ENCODE assay signal across 8 mouse cellular contexts in genomic region chr19:3685611-3686214, GRCm38 (mm10). TPM values are rescaled to one million over a fixed set of nuclear protein-coding genes. Genes with fewer than 3 reads are reported as not detected.
DNase-seq lines count a peak whose midpoint lies in the region; ATAC-seq and TF ChIP-seq lines count a peak whose summit lies in the region.

No protein-coding gene starts in this region.

- H3K4me1 ChIP-seq in embryonic facial prominence, embryonic 13.5 days = peaks cover 58% of the 10 kb centered on the region
- H3K4me1 ChIP-seq in liver, embryonic 14.5 days (replicated peaks; ENCODE audit: control insufficient read depth in 2 of 2, insufficient read depth in 2 of 2, low read length in 1 of 2) = peaks cover 0 to 20% of the 10 kb centered on the region in 2 experiments; a peak in 3 of 4 replicates
- H3K4me1 ChIP-seq in neural tube, embryonic 13.5 days (replicated peaks) = peaks cover 46% of the 10 kb centered on the region

- no peak for TF ChIP-seq EP300 in liver, embryonic 14.5 days (IDR thresholded peaks at IDR 0.05; ENCODE audit: low read depth)

- H3K27ac ChIP-seq in embryonic facial prominence, embryonic 13.5 days = peak overlapping the region; percentile 92
- no peak overlapping the region for H3K27ac ChIP-seq in liver, embryonic 14.5 days
- peak overlapping the region; percentile 49 for H3K27ac ChIP-seq in neural tube, embryonic 13.5 days (replicated peaks)

- no peaks in the 10 kb centered on the region for H3K9me3 ChIP-seq in embryonic facial prominence, embryonic 13.5 days
- no peaks in the 10 kb centered on the region for H3K9me3 ChIP-seq in liver, embryonic 14.5 days (ENCODE audit: control insufficient read depth, low read length)
- no peaks in the 10 kb centered on the region for H3K9me3 ChIP-seq in neural tube, embryonic 13.5 days

- H3K9ac ChIP-seq in embryonic facial prominence, embryonic 13.5 days = peak overlapping the region; percentile 99
- peak overlapping the region; percentile 53 for H3K9ac ChIP-seq in liver, embryonic 14.5 days (replicated peaks)
- peak overlapping the region; percentile 85 for H3K9ac ChIP-seq in neural tube, embryonic 13.5 days

- peak overlapping the region; percentile 96 for H3K4me3 ChIP-seq in embryonic facial prominence, embryonic 13.5 days
- H3K4me3 ChIP-seq in liver, embryonic 14.5 days (ENCODE audit: insufficient read depth in 1 of 2, low read depth in 2 of 2, low read length in 2 of 2) = peak overlapping the region; percentile 27 to 66
- peak overlapping the region; percentile 81 for H3K4me3 ChIP-seq in neural tube, embryonic 13.5 days

- no peaks in the 10 kb centered on the region for H3K27me3 ChIP-seq in embryonic facial prominence, embryonic 13.5 days
- peaks cover 10% of the 10 kb centered on the region for H3K27me3 ChIP-seq in liver, embryonic 14.5 days (ENCODE audit: control insufficient read depth, insufficient read depth, low read length)
- H3K27me3 ChIP-seq in neural tube, embryonic 13.5 days = peaks cover 29% of the 10 kb centered on the region

- peak overlapping the region; percentile 97 for H3K4me2 ChIP-seq in embryonic facial prominence, embryonic 13.5 days
- peak overlapping the region; percentile 76 for H3K4me2 ChIP-seq in liver, embryonic 14.5 days (ENCODE audit: low read depth)
- peak overlapping the region; percentile 98 for H3K4me2 ChIP-seq in neural tube, embryonic 13.5 days

- DNase-seq in right cerebral cortex, postnatal 14 days = peak; percentile 28
- no peak for DNase-seq in right cerebral cortex, postnatal 4 days
- peak; percentile 59 for DNase-seq in heart, postnatal 4 days
- DNase-seq in liver, embryonic 14.5 days (ENCODE audit: low read depth in 3 of 3, low spot score in 3 of 3) = no peak
- no peak for DNase-seq in layer of hippocampus, adult 8-10 months (ENCODE audit: low spot score in 2 of 2)
- no peak for DNase-seq in thymus, postnatal 0 days (ENCODE audit: low spot score)

- under 1% methylated on average over 45 of the region's 45 CpGs for WGBS in embryonic facial prominence, embryonic 13.5 days
- WGBS in liver, embryonic 14.5 days (ENCODE audit: insufficient replicate concordance) = under 1% methylated on average over 45 of the region's 45 CpGs
- under 1% methylated on average over 39 of the region's 45 CpGs for WGBS in neural tube, embryonic 13.5 days

- no peaks in the 10 kb centered on the region for H3K36me3 ChIP-seq in embryonic facial prominence, embryonic 13.5 days
- H3K36me3 ChIP-seq in liver, embryonic 14.5 days (replicated peaks; ENCODE audit: control insufficient read depth, insufficient read depth, low read depth) = no peaks in the 10 kb centered on the region
- H3K36me3 ChIP-seq in neural tube, embryonic 13.5 days = no peaks in the 10 kb centered on the region

- 0 out of 2 replicates have a peak, but pooled peaks have one; percentile 2 for TF ChIP-seq CTCF in liver, embryonic 14.5 days (IDR thresholded peaks at IDR 0.05; ENCODE audit: low read depth)

- peak; percentile 45; the same call in 1 of the 2 replicates for ATAC-seq in embryonic facial prominence, embryonic 13.5 days (ENCODE audit: insufficient number of reproducible peaks, insufficient read depth, low FRiP score, low TSS enrichment, low read depth)
- no peak; the same call in 1 of the 2 replicates for ATAC-seq in liver, embryonic 14.5 days (ENCODE audit: insufficient read depth)
- ATAC-seq in neural tube, embryonic 13.5 days (ENCODE audit: low read depth) = peak; percentile 13; the same call in 1 of the 2 replicates

RNA-seq across cellular contexts. Expression of gene Lrp5, which starts 0.7 kb away (rescaled TPM):
- 7.3 and 7.9 TPM in 2 replicates for polyA plus RNA-seq in embryonic facial prominence, embryonic 13.5 days (2015; fragmentation: Nextera tagmentation; extraction: Ambion mirVana)
- total RNA-seq in heart, postnatal 4 days (2021) = 10 to 100 TPM; 43.1 to 46.0 TPM
- polyA plus RNA-seq in liver, embryonic 14.5 days (2012; rRNA removed) = 6.8 and 7.4 TPM in 2 replicates
- polyA plus RNA-seq in liver, embryonic 14.5 days (2014; fragmentation: Nextera tagmentation; extraction: Ambion mirVana) = 2.2 and 2.3 TPM in 2 replicates
- polyA plus RNA-seq in neural tube, embryonic 13.5 days (2015; fragmentation: Nextera tagmentation; extraction: Ambion mirVana) = 1.6 and 1.9 TPM in 2 replicates
- 10 to 100 TPM in 2 of 4 experiments, 1 to 10 TPM in 2; 8.6 to 14.0 (median 10.9) TPM for total RNA-seq in layer of hippocampus, adult 8-10 months (2022)
- 1.6 and 2.1 TPM in 2 replicates for polyA plus RNA-seq in thymus, postnatal 0 days (2015; fragmentation: Nextera tagmentation; extraction: Ambion mirVana)

RNA-seq across cellular contexts. Expression of gene 1810055G02Rik, which starts 22.4 kb away (rescaled TPM):
- polyA plus RNA-seq in embryonic facial prominence, embryonic 13.5 days (2015; fragmentation: Nextera tagmentation; extraction: Ambion mirVana) = 47.5 and 47.6 TPM in 2 replicates
- 10 to 100 TPM; 17.5 to 18.3 TPM for total RNA-seq in heart, postnatal 4 days (2021)
- polyA plus RNA-seq in liver, embryonic 14.5 days (2012; rRNA removed) = 10.8 and 12.1 TPM in 2 replicates
- 10.8 and 11.0 TPM in 2 replicates for polyA plus RNA-seq in liver, embryonic 14.5 days (2014; fragmentation: Nextera tagmentation; extraction: Ambion mirVana)
- polyA plus RNA-seq in neural tube, embryonic 13.5 days (2015; fragmentation: Nextera tagmentation; extraction: Ambion mirVana) = 38.5 and 42.5 TPM in 2 replicates
- total RNA-seq in layer of hippocampus, adult 8-10 months (2022) = 10 to 100 TPM; 19.0 to 29.6 (median 24.1) TPM
- polyA plus RNA-seq in thymus, postnatal 0 days (2015; fragmentation: Nextera tagmentation; extraction: Ambion mirVana) = 6.8 and 8.6 TPM in 2 replicates

Comparison
In these comparisons a context has a peak if more than half of its experiments do, and no peak if none do; other contexts are left out.
1. DNase-seq: peak in right cerebral cortex, postnatal 14 days (single experiment) and heart, postnatal 4 days (single experiment); none in right cerebral cortex, postnatal 4 days (single experiment), liver, embryonic 14.5 days (0 of 3), layer of hippocampus, adult 8-10 months (0 of 2) and thymus, postnatal 0 days (single experiment).
2. Peak in every context shown above with its lines, with median percentiles within 50 percentile points of each other: H3K4me2 ChIP-seq, H3K4me3 ChIP-seq and H3K9ac ChIP-seq.